In the genomic region with DNA sequence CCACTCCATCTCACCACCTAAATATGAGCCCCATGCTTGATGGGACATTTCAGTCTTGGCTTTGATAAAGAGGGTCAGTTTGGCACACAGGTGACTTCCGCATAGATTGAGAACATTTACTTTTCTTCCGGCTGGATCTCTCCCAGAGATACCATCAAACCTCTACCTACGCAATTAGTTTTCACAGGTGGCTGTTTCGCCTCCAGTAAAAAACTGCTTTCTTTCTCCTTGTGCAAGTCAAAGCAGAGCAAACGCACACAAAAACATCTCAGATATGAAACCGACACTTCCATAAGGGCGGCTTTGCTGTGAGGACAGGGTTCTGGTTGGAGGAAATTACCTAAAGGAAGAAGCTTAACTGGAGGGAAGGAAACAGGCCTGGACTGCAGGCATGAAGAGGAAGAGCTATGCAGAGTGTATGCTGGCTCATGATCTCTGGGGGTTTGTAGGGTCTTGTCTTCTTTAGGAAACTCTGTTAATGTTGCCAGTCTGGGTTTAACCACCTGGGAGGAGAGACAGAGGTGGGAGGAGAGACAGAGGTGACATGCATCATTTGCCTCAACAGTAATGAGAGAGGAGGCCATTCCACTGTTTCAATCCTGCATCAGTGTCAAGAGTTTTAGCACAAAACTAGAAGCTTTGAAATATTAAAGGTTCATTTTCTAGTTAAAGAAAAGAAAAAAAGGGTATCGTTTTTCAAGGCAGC, we compare ENCODE assay signal across 9 mouse cellular contexts.
"Had no signal": no experiment of that assay in that cellular context is flagged by ENCODE, and none has a peak within 500 bp of the region (broad histone marks: within the 10 kb centered on the region; RNA-seq: fewer than 3 reads in every experiment).

No protein-coding gene starts in this region.

- ATAC-seq: hindbrain, postnatal 0 days; liver, embryonic 12.5 days; midbrain, embryonic 13.5 days had no signal

- H3K4me1 ChIP-seq: liver, embryonic 12.5 days had no signal

- DNase-seq: kidney, adult 11 months; kidney, postnatal 36 days; right cerebral cortex, postnatal 14 days; thymus, adult 18-20 months; thymus, postnatal 14 days had no signal

- H3K4me2 ChIP-seq: liver, embryonic 12.5 days; lung, embryonic 15.5 days; midbrain, embryonic 13.5 days had no signal

- H3K27me3 ChIP-seq: liver, embryonic 12.5 days; lung, embryonic 15.5 days; midbrain, embryonic 13.5 days had no signal

- H3K4me3 ChIP-seq: liver, embryonic 12.5 days; lung, embryonic 15.5 days; midbrain, embryonic 13.5 days had no signal

- H3K27ac ChIP-seq: hindbrain, postnatal 0 days; liver, embryonic 12.5 days; lung, embryonic 15.5 days; midbrain, embryonic 13.5 days had no signal

- H3K9ac ChIP-seq: liver, embryonic 12.5 days; lung, embryonic 15.5 days; midbrain, embryonic 13.5 days had no signal

- H3K9me3 ChIP-seq: liver, embryonic 12.5 days; lung, embryonic 15.5 days; midbrain, embryonic 13.5 days had no signal

- H3K36me3 ChIP-seq: liver, embryonic 12.5 days; lung, embryonic 15.5 days; midbrain, embryonic 13.5 days had no signal
